Mouse (Mus musculus) mammary gland, adult 2 months (tissue): ENCODE measurements around the gene E2f8. TPM values are rescaled to one million over a fixed set of nuclear protein-coding genes. Genes with fewer than 3 reads are reported as not detected.

Experiments used
- polyA plus RNA-seq: library from polyadenylated mRNA; depleted of rRNA; stranded (reverse); fragments of >200 nt; gene quantifications from 2 replicates; pipeline ENCODE4 v1.2.3, GENCODE M21; 2012; ENCODE audit warnings: low replicate concordance; rRNA removed

Gene E2f8
- polyA plus RNA-seq: 0.70 and 1.2 TPM in 2 replicates

DNA sequence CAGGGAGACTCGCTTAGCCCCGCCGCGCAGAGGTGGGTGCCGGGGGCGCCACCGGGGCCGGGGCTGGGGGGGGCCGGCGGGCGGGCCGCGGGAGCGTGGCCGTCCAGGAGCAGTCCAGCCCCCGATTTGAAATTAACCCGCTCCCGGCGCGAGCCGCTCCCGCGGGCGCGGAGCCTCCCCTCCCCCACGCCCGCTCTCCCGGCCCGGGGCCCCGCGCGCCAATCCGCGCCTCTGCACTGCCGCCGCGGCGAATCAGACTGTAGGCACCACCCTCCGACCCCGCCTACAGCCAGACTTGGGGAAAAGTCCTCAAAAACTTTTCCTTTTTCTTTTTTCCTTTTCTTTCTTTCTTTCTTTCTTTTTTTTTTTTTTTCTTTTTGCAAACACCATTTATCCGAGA lies at the start of gene E2f8:
Gene E2f8, minus strand, starts transcription at position 111 of the 400 bp plus-strand sequence.

DNA sequence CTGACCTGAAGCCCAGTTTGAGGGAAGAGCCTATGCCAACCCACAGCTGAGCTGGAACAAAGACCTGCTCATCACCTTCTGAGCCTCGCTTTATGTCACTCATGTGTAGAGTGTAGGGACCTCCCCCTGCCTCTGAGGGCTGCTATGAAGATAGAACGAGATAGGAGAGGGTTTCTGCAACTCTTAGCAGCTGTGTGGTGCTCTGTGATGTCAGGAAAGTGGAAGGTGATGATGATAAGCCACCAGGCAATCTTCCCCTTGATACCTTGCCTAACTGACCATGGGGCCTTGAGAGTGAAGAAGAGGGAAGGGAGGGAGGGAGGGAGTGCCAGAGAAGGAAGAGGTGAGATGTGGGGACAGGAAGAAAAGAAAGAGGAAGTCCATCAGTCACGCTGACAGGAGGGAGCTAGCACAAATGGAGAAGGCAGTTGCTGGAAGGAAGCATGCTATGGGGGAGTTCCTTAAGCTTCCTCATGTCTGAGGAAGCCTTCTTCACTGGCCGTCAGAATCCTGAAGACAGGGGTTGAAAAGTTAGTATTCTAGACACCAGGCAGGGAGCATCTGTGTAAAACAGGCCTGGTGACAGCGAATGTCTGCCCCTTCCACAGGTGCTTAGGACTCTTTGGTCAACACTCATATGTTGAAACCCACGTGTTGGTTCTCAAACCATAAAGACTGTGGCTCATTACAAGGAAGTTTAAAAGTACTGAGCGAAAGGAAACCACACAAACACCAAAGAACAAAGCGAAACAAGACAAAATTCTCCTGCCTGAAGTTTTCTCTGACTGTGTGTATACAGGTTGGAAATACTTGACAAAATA lies 27.3 kb upstream of the E2f8 start, which contains the start of gene Nav2:
Gene Nav2, plus strand, starts transcription at position 196 of the 821 bp plus-strand sequence.

DNA sequence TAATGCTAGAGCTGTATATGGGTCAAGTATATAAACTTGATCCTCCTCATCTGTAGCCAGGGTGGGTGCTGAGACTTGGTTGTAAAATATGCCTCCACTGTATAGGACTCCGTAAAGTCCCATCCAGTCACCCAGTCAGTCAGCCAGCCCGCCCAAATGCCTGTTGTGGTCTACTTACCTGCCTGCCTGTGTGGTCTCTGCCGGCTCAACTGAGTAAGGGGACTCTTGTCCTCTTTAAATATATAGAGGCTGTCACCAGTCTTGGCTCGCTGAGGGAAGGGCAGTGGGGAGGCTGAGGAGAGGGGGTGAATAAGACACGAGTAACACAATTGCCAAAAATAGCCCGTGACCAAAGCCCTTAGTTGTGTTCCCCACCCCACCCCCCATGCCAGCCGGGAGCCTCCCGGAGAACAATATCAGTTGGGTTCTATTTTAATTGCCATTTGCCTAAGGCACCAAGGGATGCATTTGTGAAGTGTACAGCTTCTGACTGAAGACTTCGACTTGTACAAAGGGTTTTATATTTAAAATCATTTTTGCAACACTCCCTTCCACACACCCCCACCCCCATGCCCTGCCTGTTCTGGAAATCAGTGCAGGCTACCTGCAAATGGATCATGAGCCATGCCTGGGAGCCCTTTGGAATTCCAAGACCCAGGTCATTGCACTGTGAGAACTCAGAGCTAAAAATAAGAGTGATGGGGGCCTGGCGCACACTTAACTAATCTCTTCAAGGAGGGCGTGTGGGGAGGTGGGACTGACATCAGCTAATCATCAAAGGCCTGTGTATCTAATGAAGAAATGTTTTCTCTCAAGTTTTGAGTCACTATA lies 33.4 kb downstream of the E2f8 start, which contains the start of gene Csrp3:
Gene Csrp3, minus strand, starts transcription at position 214 of the 831 bp plus-strand sequence.

Other genes starting within 250 kb of the E2f8 start
- gene Mrgprb3, start 237.8 kb downstream of the E2f8 start, polyA plus RNA-seq: 0.43 TPM in 1 of 2 replicates, not detected in the other
- gene Zdhhc13, start 92.6 kb downstream of the E2f8 start, polyA plus RNA-seq: 4.7 and 12.8 TPM in 2 replicates
- gene Csrp3, start 33.6 kb downstream of the E2f8 start, polyA plus RNA-seq: 0.16 and 12.5 TPM in 2 replicates
- gene Nav2, start 27.1 kb upstream of the E2f8 start, polyA plus RNA-seq: 6.6 and 6.9 TPM in 2 replicates